22 mouse cellular contexts compared by ENCODE assay signal in the genomic region with DNA sequence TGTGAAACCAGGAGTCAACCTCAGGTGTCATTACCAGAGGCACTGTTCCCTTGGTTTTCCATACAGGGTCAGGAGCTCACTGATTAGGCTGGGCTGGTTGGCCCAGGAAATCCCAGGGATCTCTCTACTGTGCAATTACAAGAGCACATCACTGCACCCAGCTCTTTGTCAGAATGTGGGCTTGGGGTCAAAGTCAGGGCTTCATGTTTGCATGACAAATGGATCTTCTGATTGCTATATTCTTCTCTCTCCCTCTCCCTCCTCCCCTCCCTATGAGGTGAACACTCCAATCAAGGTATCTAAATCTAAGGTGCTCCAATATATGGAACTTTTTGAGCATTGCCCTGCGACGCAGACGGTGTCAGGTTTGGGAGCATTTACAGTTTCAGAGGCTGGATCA. TPM values are rescaled to one million over a fixed set of nuclear protein-coding genes. Genes with fewer than 3 reads are reported as not detected.
A peak's percentile ranks its signal among the peaks of the same experiment; 100 is the strongest.
DNase-seq lines count a peak whose midpoint lies in the region; ATAC-seq and TF ChIP-seq lines count a peak whose summit lies in the region.
"Had no signal": no experiment of that assay in that cellular context is flagged by ENCODE, and none has a peak within 500 bp of the region (broad histone marks: within the 10 kb centered on the region; RNA-seq: fewer than 3 reads in every experiment).

No protein-coding gene starts in this region.

- WGBS in embryonic facial prominence, embryonic 13.5 days, result 99% methylated on average over 3 of the region's 3 CpGs
- 96% methylated on average over 3 of the region's 3 CpGs for WGBS in embryonic facial prominence, embryonic 10.5 days
- WGBS in intestine, postnatal 0 days, result 98% methylated on average over 3 of the region's 3 CpGs

- no peaks in the 10 kb centered on the region for H3K36me3 ChIP-seq in embryonic facial prominence, embryonic 13.5 days
- H3K36me3 ChIP-seq in embryonic facial prominence, embryonic 10.5 days (replicated peaks), result no peaks in the 10 kb centered on the region
- H3K36me3 ChIP-seq in intestine, postnatal 0 days (ENCODE audit: control insufficient read depth, insufficient read depth), result no peaks in the 10 kb centered on the region
- H3K36me3 ChIP-seq: embryonic facial prominence, embryonic 12.5 days; hindbrain, embryonic 12.5 days; hindbrain, embryonic 15.5 days had no signal

- H3K9me3 ChIP-seq in embryonic facial prominence, embryonic 13.5 days, result no peaks in the 10 kb centered on the region
- H3K9me3 ChIP-seq in embryonic facial prominence, embryonic 10.5 days, result no peaks in the 10 kb centered on the region
- H3K9me3 ChIP-seq in intestine, postnatal 0 days (ENCODE audit: control insufficient read depth), result no peaks in the 10 kb centered on the region
- H3K9me3 ChIP-seq: embryonic facial prominence, embryonic 12.5 days; forebrain, embryonic 13.5 days; hindbrain, embryonic 12.5 days; hindbrain, embryonic 15.5 days had no signal

- H3K4me2 ChIP-seq in embryonic facial prominence, embryonic 13.5 days, result no peak overlapping the region
- H3K4me2 ChIP-seq in intestine, postnatal 0 days (replicated peaks; ENCODE audit: low read depth), result no peak overlapping the region
- H3K4me2 ChIP-seq: embryonic facial prominence, embryonic 12.5 days; forebrain, embryonic 13.5 days; heart, embryonic 11.5 days; hindbrain, embryonic 12.5 days; hindbrain, embryonic 15.5 days had no signal

- peaks cover 11% of the 10 kb centered on the region; the same call in 1 of the 2 replicates for H3K4me1 ChIP-seq in embryonic facial prominence, embryonic 13.5 days
- H3K4me1 ChIP-seq in embryonic facial prominence, embryonic 10.5 days, result no peaks in the 10 kb centered on the region
- H3K4me1 ChIP-seq in intestine, postnatal 0 days (replicated peaks; ENCODE audit: control insufficient read depth, insufficient read depth, low read length), result peaks cover 9% of the 10 kb centered on the region; the same call in 1 of the 2 replicates
- H3K4me1 ChIP-seq: embryonic facial prominence, embryonic 12.5 days; forebrain, embryonic 13.5 days; hindbrain, embryonic 15.5 days had no signal

- no peak for ATAC-seq in embryonic facial prominence, embryonic 13.5 days (ENCODE audit: insufficient number of reproducible peaks, insufficient read depth, low FRiP score, low TSS enrichment, low read depth)
- ATAC-seq in intestine, postnatal 0 days, result peak; percentile 49; the same call in 1 of the 2 replicates
- ATAC-seq: forebrain, embryonic 13.5 days; forebrain, embryonic 16.5 days had no signal

- H3K4me3 ChIP-seq in embryonic facial prominence, embryonic 13.5 days, result no peak overlapping the region
- no peak overlapping the region for H3K4me3 ChIP-seq in embryonic facial prominence, embryonic 10.5 days
- H3K4me3 ChIP-seq in intestine, postnatal 0 days (ENCODE audit: low read depth, low read length), result no peak overlapping the region
- H3K4me3 ChIP-seq: embryonic facial prominence, embryonic 12.5 days; erythroblast, embryonic 14.5 days; forebrain, embryonic 13.5 days; gastrocnemius, adult 2 months; hindbrain, embryonic 12.5 days; hindbrain, embryonic 15.5 days had no signal

- no peaks in the 10 kb centered on the region for H3K27me3 ChIP-seq in embryonic facial prominence, embryonic 13.5 days
- H3K27me3 ChIP-seq in embryonic facial prominence, embryonic 10.5 days (replicated peaks; ENCODE audit: low read depth, poor library complexity, severe bottlenecking), result no peaks in the 10 kb centered on the region
- H3K27me3 ChIP-seq in intestine, postnatal 0 days (replicated peaks; ENCODE audit: control insufficient read depth, insufficient read depth, low read length), result no peaks in the 10 kb centered on the region
- H3K27me3 ChIP-seq: embryonic facial prominence, embryonic 12.5 days; forebrain, embryonic 13.5 days; hindbrain, embryonic 12.5 days; hindbrain, embryonic 15.5 days had no signal

- TF ChIP-seq CTCF in intestine, postnatal 0 days (IDR thresholded peaks at IDR 0.05; ENCODE audit: low read depth), result no peak

- no peak for DNase-seq in embryonic facial prominence, embryonic 10.5 days (ENCODE audit: low spot score)
- DNase-seq in ES-CJ7 (ENCODE audit: low read depth, low spot score), result peak; percentile 77
- DNase-seq in ZHBTc4 (ENCODE audit: low read depth, low spot score), result peak; percentile 69
- no peak for DNase-seq in left cerebral cortex, adult 11 months (ENCODE audit: low spot score)
- DNase-seq in cerebellum, postnatal 36 days, result no peak
- DNase-seq: adrenal gland, adult 2 months; adrenal gland, postnatal 25 days; cerebellum, adult 11-12 months; cerebellum, adult 8-10 months; cerebellum, postnatal 10 days; gastrocnemius, adult 2 months; gastrocnemius, postnatal 14 days; heart, adult 11 months had no signal

- H3K9ac ChIP-seq in embryonic facial prominence, embryonic 13.5 days, result no peak overlapping the region
- no peak overlapping the region for H3K9ac ChIP-seq in intestine, postnatal 0 days (ENCODE audit: low read depth, low read length)
- H3K9ac ChIP-seq: embryonic facial prominence, embryonic 12.5 days; forebrain, embryonic 13.5 days; hindbrain, embryonic 12.5 days; hindbrain, embryonic 15.5 days had no signal

- H3K27ac ChIP-seq in embryonic facial prominence, embryonic 13.5 days, result peak overlapping the region; percentile 68; the same call in 1 of the 2 replicates
- no peak overlapping the region for H3K27ac ChIP-seq in embryonic facial prominence, embryonic 10.5 days (replicated peaks)
- H3K27ac ChIP-seq in intestine, postnatal 0 days (ENCODE audit: low read depth, low read length), result no peak overlapping the region
- H3K27ac ChIP-seq: embryonic facial prominence, embryonic 12.5 days; forebrain, embryonic 13.5 days; hindbrain, embryonic 12.5 days; hindbrain, embryonic 15.5 days had no signal

RNA-seq across cellular contexts. Expression of a gene that starts 55.7 kb away (rescaled TPM):
- polyA plus RNA-seq in embryonic facial prominence, embryonic 13.5 days (2015; fragmentation: Nextera tagmentation; extraction: Ambion mirVana), result 21.3 and 23.1 TPM in 2 replicates
- 17.7 and 18.4 TPM in 2 replicates for polyA plus RNA-seq in embryonic facial prominence, embryonic 10.5 days (2016; fragmentation: Nextera tagmentation; extraction: Ambion mirVana)
- polyA plus RNA-seq in intestine, postnatal 0 days (2015; fragmentation: Nextera tagmentation; extraction: Ambion mirVana), result 13.5 and 15.1 TPM in 2 replicates

Comparison
In these comparisons a context has a peak if more than half of its experiments do, and no peak if none do; other contexts are left out.
1. DNase-seq: peak in ES-CJ7 (single experiment) and ZHBTc4 (single experiment); none in embryonic facial prominence, embryonic 10.5 days (single experiment), left cerebral cortex, adult 11 months (single experiment) and cerebellum, postnatal 36 days (0 of 2).